Mouse (Mus musculus) small intestine, adult 2 months (tissue): ENCODE measurements around the gene Fxyd7. TPM values are rescaled to one million over a fixed set of nuclear protein-coding genes. Genes with fewer than 3 reads are reported as not detected.
A peak's percentile ranks its signal among the peaks of the same experiment; 100 is the strongest.

ENCODE experiments used
- H3K27ac ChIP-seq: fragments of 200-500 bp; 2 replicates; pipeline ENCODE4 v1.5.1; 2012; ENCODE audit warnings: low read depth, low read length, control low read depth, inconsistent platforms; ENCODE audit not compliant: insufficient read depth
- H3K27me3 ChIP-seq: fragments of 200-500 bp; 2 replicates; pipeline ENCODE4 v1.6.1; 2012; ENCODE audit warnings: mild to moderate bottlenecking, moderate library complexity, low read length, inconsistent platforms; ENCODE audit not compliant: control insufficient read depth, insufficient read depth
- H3K36me3 ChIP-seq: fragments of 200-500 bp; 2 replicates; pipeline ENCODE4 v1.6.1; 2012; ENCODE audit warnings: mild to moderate bottlenecking, low read length, control low read depth, inconsistent platforms; ENCODE audit not compliant: control insufficient read depth, insufficient read depth
- H3K4me1 ChIP-seq: fragments of 200-500 bp; 2 replicates; pipeline ENCODE4 v1.6.1; 2012; ENCODE audit warnings: low read length, inconsistent platforms, mixed read lengths; ENCODE audit not compliant: control insufficient read depth, insufficient read depth, insufficient read length
- H3K4me3 ChIP-seq: fragments of 200-500 bp; 2 replicates; pipeline ENCODE4 v1.5.1; 2012; ENCODE audit warnings: low read depth, mild to moderate bottlenecking, control low read depth, inconsistent platforms, low read length, moderate library complexity
- CTCF ChIP-seq: fragments of 200-500 bp; IDR thresholded peaks from 2 replicates; pipeline ENCODE4 v1.5.1; 2012; ENCODE audit warnings: low read depth, mild to moderate bottlenecking, control low read depth, inconsistent platforms, low read length, moderate library complexity, mixed read lengths; ENCODE audit not compliant: insufficient replicate concordance, insufficient read length; ENCODE audit errors: extremely low read depth
- POLR2A ChIP-seq: fragments of 200-500 bp; IDR thresholded peaks from 2 replicates; pipeline ENCODE4 v1.6.1; 2012; ENCODE audit warnings: low read depth, mild to moderate bottlenecking, control low read depth, inconsistent platforms, low read length, moderate library complexity
- WGBS: fragments of 180-500 bp; shearing (Covaris S2); methylation state at CpG from one replicate; pipeline ENCODE4 v1.1.7; 2018; 5-methylcytosine and 5-hydroxymethylcytosine counted together
- polyA plus RNA-seq: library from polyadenylated mRNA; depleted of rRNA; stranded (reverse); fragments of >200 nt; gene quantifications from 2 replicates; pipeline ENCODE4 v1.2.3, GENCODE M21; 2012

The Fxyd7 gene
- polyA plus RNA-seq, 1 experiment: 2.6 TPM

- 77% methylated on average over 7 of the region's 7 CpGs for WGBS
- Histone ChIP-seq H3K4me1 (peaks cover 2% of the 10 kb centered on the region; the same call in 1 of the 2 replicates), H3K4me3 (no peak overlapping the region), H3K36me3 (no peaks in the 10 kb centered on the region), H3K27me3 (peaks cover 17% of the 10 kb centered on the region), H3K27ac (no peak overlapping the region)
- no peak for TF ChIP-seq POLR2A
- TF ChIP-seq CTCF: no peak
Measured at GRCm38 (mm10) chr7:31056448-31056847, 5.2 kb upstream of the Fxyd7 start.

GRCm38 (mm10) chr7:31055883-31056282 is 4.6 kb upstream of the Fxyd7 start:
- H3K27ac ChIP-seq: no peak overlapping the region
- 21% methylated on average over 3 of the region's 4 CpGs for WGBS

GRCm38 (mm10) chr7:31055354-31055824 is 4.1 kb upstream of the Fxyd7 start:
- WGBS: 25% methylated on average over 10 of the region's 10 CpGs
- Histone ChIP-seq H3K36me3 (no peaks in the 10 kb centered on the region), H3K4me1 (peaks cover 4% of the 10 kb centered on the region), H3K27me3 (peaks cover 27% of the 10 kb centered on the region), H3K4me3 (peak overlapping the region; percentile 58), H3K27ac (peak overlapping the region; percentile 45)
- no peak for TF ChIP-seq CTCF
- TF ChIP-seq POLR2A: no peak

More at GRCm38 (mm10) chr7:31055883-31056282, 4.6 kb upstream of the Fxyd7 start:
- no peak for TF ChIP-seq POLR2A
- no peak for TF ChIP-seq CTCF
- Histone ChIP-seq H3K4me1 (peaks cover 4% of the 10 kb centered on the region), H3K36me3 (no peaks in the 10 kb centered on the region), H3K4me3 (no peak overlapping the region), H3K27me3 (peaks cover 23% of the 10 kb centered on the region)

GRCm38 (mm10) chr7:31054661-31055320 is 3.5 kb upstream of the Fxyd7 start:
- Histone ChIP-seq H3K36me3 (no peaks in the 10 kb centered on the region), H3K4me1 (peaks cover 4% of the 10 kb centered on the region), H3K27ac (peak overlapping the region; percentile 45), H3K4me3 (peak overlapping the region; percentile 58), H3K27me3 (peaks cover 33% of the 10 kb centered on the region)
- TF ChIP-seq POLR2A (no peak), CTCF (no peak)
- 68% methylated on average over 11 of the region's 11 CpGs for WGBS

- Histone ChIP-seq H3K4me1 (peaks cover 4% of the 10 kb centered on the region), H3K36me3 (no peaks in the 10 kb centered on the region), H3K27me3 (peaks cover 38% of the 10 kb centered on the region), H3K4me3 (peak overlapping the region; percentile 58; the same call in 1 of the 2 replicates), H3K27ac (peak overlapping the region; percentile 45; the same call in 1 of the 2 replicates)
- TF ChIP-seq POLR2A: no peak
- TF ChIP-seq CTCF: no peak
- WGBS: 39% methylated on average over 10 of the region's 10 CpGs
Measured at GRCm38 (mm10) chr7:31053882-31054447, 2.7 kb upstream of the Fxyd7 start.

GRCm38 (mm10) chr7:31052636-31053434 is 1.6 kb upstream of the Fxyd7 start:
- TF ChIP-seq POLR2A: no peak
- no peak for TF ChIP-seq CTCF
- WGBS: 12% methylated on average over 34 of the region's 34 CpGs
- Histone ChIP-seq H3K36me3 (no peaks in the 10 kb centered on the region), H3K4me3 (peak overlapping the region; percentile 9), H3K27ac (no peak overlapping the region), H3K4me1 (peaks cover 4% of the 10 kb centered on the region), H3K27me3 (peaks cover 38% of the 10 kb centered on the region)
